In genomic region chr1:131030261-131030660, GRCm38 (mm10) we compare ENCODE assay signal across 37 mouse cellular contexts. TPM values are rescaled to one million over a fixed set of nuclear protein-coding genes. Genes with fewer than 3 reads are reported as not detected.
DNase-seq lines count a peak whose midpoint lies in the region; ATAC-seq lines count a peak whose summit lies in the region.
"Had no signal": no experiment of that assay in that cellular context is flagged by ENCODE, and none has a peak within 500 bp of the region (broad histone marks: within the 10 kb centered on the region; RNA-seq: fewer than 3 reads in every experiment).

No protein-coding gene starts in this region.

- no peak overlapping the region for H3K4me2 ChIP-seq in forebrain, embryonic 15.5 days (replicated peaks)
- H3K4me2 ChIP-seq in forebrain, embryonic 16.5 days (ENCODE audit: low read length): no peak overlapping the region
- H3K4me2 ChIP-seq: embryonic facial prominence, embryonic 12.5 days; heart, embryonic 13.5 days; hindbrain, embryonic 12.5 days; limb, embryonic 12.5 days; liver, embryonic 11.5 days; midbrain, embryonic 12.5 days had no signal

- intact Hi-C loops in left cerebral cortex, postnatal 4 days (cut with DNase I): no loop called here

- H3K27me3 ChIP-seq in forebrain, embryonic 15.5 days: no peaks in the 10 kb centered on the region
- no peaks in the 10 kb centered on the region for H3K27me3 ChIP-seq in forebrain, embryonic 16.5 days (replicated peaks; ENCODE audit: control insufficient read depth, insufficient read depth, low read length)
- H3K27me3 ChIP-seq: embryonic facial prominence, embryonic 12.5 days; heart, embryonic 13.5 days; hindbrain, embryonic 12.5 days; limb, embryonic 12.5 days; midbrain, embryonic 12.5 days had no signal

- no peaks in the 10 kb centered on the region for H3K4me1 ChIP-seq in forebrain, embryonic 15.5 days
- H3K4me1 ChIP-seq in forebrain, embryonic 16.5 days (replicated peaks; ENCODE audit: control insufficient read depth, insufficient read depth, low read length): peaks cover 3% of the 10 kb centered on the region; the same call in 1 of the 2 replicates
- H3K4me1 ChIP-seq: embryonic facial prominence, embryonic 12.5 days; forebrain, embryonic 10.5 days; hindbrain, embryonic 12.5 days had no signal

- H3K9me3 ChIP-seq in forebrain, embryonic 15.5 days: no peaks in the 10 kb centered on the region
- no peaks in the 10 kb centered on the region for H3K9me3 ChIP-seq in forebrain, embryonic 16.5 days (ENCODE audit: control insufficient read depth, low read length)
- H3K9me3 ChIP-seq: embryonic facial prominence, embryonic 12.5 days; forebrain, embryonic 10.5 days; G1E; heart, embryonic 13.5 days; hindbrain, embryonic 12.5 days; limb, embryonic 12.5 days; megakaryocyte, embryonic 14.5 days; midbrain, embryonic 12.5 days had no signal

- 0 out of 2 replicates have a peak, but pooled peaks have one; percentile 11 for ATAC-seq in forebrain, embryonic 15.5 days (replicated peaks)
- ATAC-seq in forebrain, embryonic 16.5 days: no peak
- ATAC-seq: intestine, embryonic 16.5 days had no signal

- no peak overlapping the region for H3K9ac ChIP-seq in forebrain, embryonic 15.5 days (replicated peaks)
- no peak overlapping the region for H3K9ac ChIP-seq in forebrain, embryonic 16.5 days (replicated peaks; ENCODE audit: low read depth, low read length)
- H3K9ac ChIP-seq: embryonic facial prominence, embryonic 12.5 days; heart, embryonic 13.5 days; hindbrain, embryonic 12.5 days; limb, embryonic 12.5 days; midbrain, embryonic 12.5 days had no signal

- 42% methylated on average over 7 of the region's 7 CpGs for WGBS in forebrain, embryonic 15.5 days
- 42% methylated on average over 7 of the region's 7 CpGs for WGBS in forebrain, embryonic 16.5 days

- no peaks in the 10 kb centered on the region for H3K36me3 ChIP-seq in forebrain, embryonic 15.5 days
- H3K36me3 ChIP-seq in forebrain, embryonic 16.5 days (ENCODE audit: control insufficient read depth, insufficient read depth): no peaks in the 10 kb centered on the region
- H3K36me3 ChIP-seq: embryonic facial prominence, embryonic 12.5 days; forebrain, embryonic 10.5 days; G1E; heart, embryonic 13.5 days; hindbrain, embryonic 12.5 days; limb, embryonic 12.5 days; midbrain, embryonic 12.5 days had no signal

- DNase-seq in adrenal gland, postnatal 14 days: peak; percentile 45
- DNase-seq in adrenal gland, postnatal 25 days: no peak
- DNase-seq in left cerebral cortex, postnatal 4 days: peak; percentile 62
- DNase-seq in left cerebral cortex, adult 9 months (ENCODE audit: low spot score in 2 of 2): no peak
- peak; percentile 34 for DNase-seq in Muller cell, postnatal 12 days (ENCODE audit: inconsistent ontology term)
- no peak for DNase-seq in kidney, postnatal 4 days
- DNase-seq: cerebellum, adult 18-20 months; cerebellum, postnatal 36 days; gastrocnemius, postnatal 36 days; heart, adult 2 months; kidney, adult 8-10 months; layer of hippocampus, postnatal 36 days; lung, postnatal 4 days; retina, postnatal 1 day; right cerebral cortex, postnatal 14 days; thymus, postnatal 4 days had no signal

- H3K4me3 ChIP-seq in forebrain, embryonic 15.5 days: no peak overlapping the region
- H3K4me3 ChIP-seq in forebrain, embryonic 16.5 days (replicated peaks; ENCODE audit: low read length): no peak overlapping the region
- H3K4me3 ChIP-seq: embryonic facial prominence, embryonic 12.5 days; forebrain, embryonic 10.5 days; heart, adult 2 months; heart, embryonic 13.5 days; hindbrain, embryonic 12.5 days; limb, embryonic 12.5 days; megakaryocyte, embryonic 14.5 days; midbrain, embryonic 12.5 days had no signal

- no peak overlapping the region for H3K27ac ChIP-seq in forebrain, embryonic 15.5 days (replicated peaks)
- H3K27ac ChIP-seq in forebrain, embryonic 16.5 days (ENCODE audit: low read length): no peak overlapping the region
- H3K27ac ChIP-seq: embryonic facial prominence, embryonic 12.5 days; forebrain, embryonic 10.5 days; heart, adult 2 months; heart, embryonic 13.5 days; hindbrain, embryonic 12.5 days; kidney, postnatal 0 days; limb, embryonic 12.5 days; midbrain, embryonic 12.5 days had no signal

RNA-seq across cellular contexts. Expression of gene Il10, which starts 10.6 kb away (rescaled TPM):
- total RNA-seq in adrenal gland, postnatal 14 days (2021): 0.38 TPM in 1 of 2 replicates, not detected in the other
- not detected in 2 replicates for total RNA-seq in adrenal gland, postnatal 25 days (2021)
- not detected in 2 replicates for polyA plus RNA-seq in forebrain, embryonic 15.5 days (2015; fragmentation: Nextera tagmentation; extraction: Ambion mirVana)
- 0.16 TPM in 1 of 2 replicates, not detected in the other for polyA plus RNA-seq in forebrain, embryonic 16.5 days (2015; fragmentation: Nextera tagmentation; extraction: Ambion mirVana)
- total RNA-seq in left cerebral cortex, postnatal 4 days (2021): under 1 TPM in 1 of 2 experiments, not detected in 1; 0.26 TPM
- total RNA-seq: adrenal gland, adult 18-20 months; G1E; gastrocnemius, postnatal 36 days; heart, adult 2 months; heart, postnatal 10 days; layer of hippocampus, postnatal 36 days; left cerebral cortex, postnatal 10 days had no signal
- polyA plus RNA-seq: embryonic facial prominence, embryonic 12.5 days; forebrain, embryonic 10.5 days; G1E; heart, adult 2 months; heart, embryonic 13.5 days; hindbrain, embryonic 12.5 days; intestine, embryonic 16.5 days; liver, embryonic 11.5 days; liver, embryonic 16.5 days; lung, embryonic 16.5 days; midbrain, embryonic 12.5 days; neural tube, embryonic 14.5 days; small intestine, adult 2 months; testis, adult 2 months had no signal

Comparison
In these comparisons a context has a peak if more than half of its experiments do, and no peak if none do; other contexts are left out.
1. DNase-seq: peak in adrenal gland, postnatal 14 days (single experiment), left cerebral cortex, postnatal 4 days (single experiment) and Muller cell, postnatal 12 days (single experiment); none in adrenal gland, postnatal 25 days (single experiment), left cerebral cortex, adult 9 months (0 of 2) and kidney, postnatal 4 days (0 of 2).